Mouse (Mus musculus) forebrain, embryonic 10.5 days (tissue): Measurements from ENCODE around the gene Znrf3. TPM values are rescaled to one million over a fixed set of nuclear protein-coding genes. Genes with fewer than 3 reads are reported as not detected.
A peak's percentile ranks its signal among the peaks of the same experiment; 100 is the strongest.

Experiments used
- DNase-seq: peaks from one replicate; pipeline ENCODE4 v3.0.0-alpha.2; 2017; ENCODE audit warnings: low spot score; ENCODE audit errors: extremely low spot score
- H3K27ac ChIP-seq: fragments of 300-500 bp; sonication (generic); 2 replicates; pipeline ENCODE4 v1.5.1; 2016; ENCODE audit warnings: mild to moderate bottlenecking
- H3K27me3 ChIP-seq: fragments of 300-500 bp; sonication (generic); 2 replicates; pipeline ENCODE4 v1.6.1; 2016; ENCODE audit warnings: mild to moderate bottlenecking; ENCODE audit not compliant: poor library complexity, severe bottlenecking
- H3K36me3 ChIP-seq: fragments of 300-500 bp; sonication (generic); replicated peaks from 2 replicates; pipeline ENCODE4 v1.6.1; 2016; ENCODE audit warnings: mild to moderate bottlenecking, moderate library complexity
- H3K4me1 ChIP-seq: fragments of 300-500 bp; sonication (generic); 2 replicates; pipeline ENCODE4 v1.6.1; 2016
- H3K4me3 ChIP-seq: fragments of 300-500 bp; sonication (generic); 2 replicates; pipeline ENCODE4 v1.5.1; 2016; ENCODE audit warnings: mild to moderate bottlenecking, moderate library complexity
- H3K9me3 ChIP-seq: fragments of 300-500 bp; sonication (generic); 2 replicates; pipeline ENCODE4 v1.6.1; 2016; ENCODE audit warnings: mild to moderate bottlenecking, moderate library complexity
- WGBS: fragments of 180-500 bp; shearing (Covaris S2); methylation state at CpG from one replicate; pipeline ENCODE4 v1.1.7; 2016; 5-methylcytosine and 5-hydroxymethylcytosine counted together
- polyA plus RNA-seq: library from polyadenylated mRNA; unstranded; fragments of >200 nt; fragmentation: Nextera tagmentation; extraction: Ambion mirVana; gene quantifications from 2 replicates; pipeline ENCODE4 v1.2.1, GENCODE M21; 2016

The Znrf3 gene
- polyA plus RNA-seq, 1 experiment from 2014 or later = 11.9 TPM

- peaks cover 67% of the 10 kb centered on the region for H3K4me1 ChIP-seq
- 75% methylated on average over 2 of the region's 2 CpGs for WGBS
- no peak for DNase-seq
These were observed 31.9 kb downstream of the Znrf3 start for GRCm38 (mm10) chr11:5412644-5413190.

DNA sequence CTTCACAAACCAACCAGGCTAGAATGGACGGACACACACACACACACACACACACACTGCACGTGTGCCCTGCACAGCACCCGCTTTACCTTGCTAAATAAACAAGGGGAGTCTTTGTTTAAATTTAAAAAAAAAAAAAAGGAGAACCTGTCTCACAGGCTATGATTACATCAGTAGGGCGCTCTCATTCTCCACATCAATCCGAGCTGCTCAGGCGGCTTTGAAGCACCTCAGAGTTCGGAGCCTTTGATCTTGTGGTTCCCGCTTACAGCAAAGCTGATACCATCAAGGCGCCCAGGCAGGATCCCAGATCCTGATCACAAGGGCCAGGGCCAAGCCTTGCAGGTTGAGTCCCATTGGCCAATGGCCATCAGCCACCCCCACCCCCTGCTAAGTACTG lies 33.1 kb downstream of the Znrf3 start:
- Histone ChIP-seq H3K4me1 (peaks cover 57% of the 10 kb centered on the region), H3K4me3 (no peak overlapping the region), H3K9me3 (0 out of 2 replicates have a peak, but pooled peaks cover 3% of the 10 kb centered on the region), H3K27ac (peak overlapping the region; percentile 49; the same call in 1 of the 2 replicates), H3K27me3 (no peaks in the 10 kb centered on the region), H3K36me3 (peaks cover 7% of the 10 kb centered on the region)
- no peak for DNase-seq
- WGBS = 20% methylated on average over 9 of the region's 9 CpGs

More at GRCm38 (mm10) chr11:5412644-5413190, 31.9 kb downstream of the Znrf3 start:
- Histone ChIP-seq H3K27me3 (no peaks in the 10 kb centered on the region), H3K4me3 (no peak overlapping the region), H3K36me3 (peaks cover 7% of the 10 kb centered on the region), H3K27ac (no peak overlapping the region), H3K9me3 (0 out of 2 replicates have a peak, but pooled peaks cover 3% of the 10 kb centered on the region)

DNA sequence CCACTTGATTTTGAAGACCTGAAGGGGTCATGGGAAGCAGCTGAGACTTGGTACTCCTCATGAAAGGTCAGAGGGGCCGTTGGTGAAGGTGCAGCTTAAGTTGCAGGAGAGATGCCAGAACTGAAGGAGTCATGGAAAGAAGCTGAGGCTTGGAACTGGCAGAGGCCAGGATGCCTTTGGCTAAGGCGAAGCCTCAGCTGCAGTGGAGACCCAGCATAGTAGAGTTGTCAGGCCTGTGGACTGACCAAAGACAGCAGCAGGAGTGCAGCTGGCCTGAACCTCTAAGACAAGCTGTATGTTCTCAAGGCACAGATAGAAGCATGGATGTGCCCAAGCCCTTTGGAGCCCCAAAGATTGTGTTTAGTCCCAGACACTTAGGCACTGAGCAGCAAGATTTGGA lies 40.5 kb downstream of the Znrf3 start:
- 0 out of 2 replicates have a peak overlapping the region, but pooled peaks have one; percentile 11 for H3K27ac ChIP-seq
- WGBS = 79% methylated on average over 2 of the region's 2 CpGs
- no peak for DNase-seq
- H3K36me3 ChIP-seq = 0 out of 2 replicates have a peak, but pooled peaks cover 3% of the 10 kb centered on the region
- H3K9me3 ChIP-seq = no peaks in the 10 kb centered on the region
- no peak overlapping the region for H3K4me3 ChIP-seq
- peaks cover 23% of the 10 kb centered on the region for H3K4me1 ChIP-seq
- H3K27me3 ChIP-seq = no peaks in the 10 kb centered on the region

DNA sequence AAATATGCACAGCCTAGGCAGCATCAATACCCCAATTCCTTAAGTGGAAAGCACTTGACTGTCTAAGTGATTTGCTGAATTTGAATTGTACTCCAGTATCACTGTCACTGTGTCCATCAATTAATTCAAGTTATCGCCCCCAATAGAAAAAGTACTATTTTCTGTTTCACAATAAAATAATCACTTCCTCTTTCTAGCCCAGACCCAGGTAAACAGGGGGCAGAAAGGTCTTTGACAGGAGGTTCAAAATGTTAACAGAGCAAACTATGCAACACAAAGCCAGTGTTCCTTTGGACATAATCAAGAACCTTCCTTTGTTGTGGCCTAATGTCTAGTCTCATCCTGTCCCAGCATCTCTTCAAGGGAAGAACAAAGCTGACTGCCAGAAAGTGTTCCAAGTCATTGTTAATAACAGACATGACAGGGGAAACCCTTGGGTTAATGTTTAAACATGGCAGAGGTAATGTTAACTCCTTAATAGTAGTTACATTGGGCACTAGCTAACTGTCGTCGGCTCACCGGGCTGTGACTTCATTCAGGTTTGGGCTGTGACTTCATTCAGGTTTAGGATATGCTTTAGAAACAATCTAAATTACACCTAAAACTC lies 42.4 kb downstream of the Znrf3 start:
- no peaks in the 10 kb centered on the region for H3K9me3 ChIP-seq
- DNase-seq = no peak
- 0 out of 2 replicates have a peak, but pooled peaks cover 3% of the 10 kb centered on the region for H3K36me3 ChIP-seq
- 93% methylated on average over 4 of the region's 4 CpGs for WGBS
- peaks cover 29% of the 10 kb centered on the region for H3K4me1 ChIP-seq
- no peak overlapping the region for H3K27ac ChIP-seq
- H3K4me3 ChIP-seq = no peak overlapping the region
- H3K27me3 ChIP-seq = no peaks in the 10 kb centered on the region

DNA sequence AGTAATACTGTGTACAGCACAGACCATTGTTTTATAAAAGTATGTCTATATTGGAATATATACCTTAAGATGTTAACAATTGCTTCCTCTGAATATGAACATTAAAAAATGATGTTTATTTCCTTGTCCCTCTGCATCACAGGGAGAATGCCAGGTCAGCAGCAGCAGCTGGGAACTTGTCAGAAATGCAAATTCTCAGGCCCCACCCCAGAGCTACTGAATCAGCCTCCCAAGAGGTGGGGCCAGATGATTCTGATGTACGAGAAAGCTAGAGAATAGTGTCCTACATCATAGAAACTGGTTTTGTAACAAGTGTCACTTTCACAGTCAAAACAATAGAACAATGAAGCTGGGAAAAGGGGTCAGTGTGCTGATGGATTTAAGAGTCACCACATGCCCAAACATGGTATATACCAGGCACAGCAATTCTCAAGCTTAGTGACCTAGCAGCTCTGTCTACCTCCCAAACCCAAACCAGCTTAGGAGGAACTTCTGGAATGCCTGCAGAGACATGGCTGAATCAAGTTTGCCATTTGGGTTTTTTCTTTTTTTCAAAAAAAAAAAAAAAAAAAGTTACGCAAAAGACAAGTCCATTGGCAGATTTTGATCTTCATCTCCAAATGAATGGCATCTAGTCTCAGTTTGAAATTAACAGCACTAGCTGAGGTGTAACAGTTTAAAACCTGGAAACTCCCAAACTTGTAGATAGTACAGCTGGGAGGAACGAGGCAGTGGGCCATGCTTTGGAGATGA lies 46.2 kb downstream of the Znrf3 start:
- H3K27me3 ChIP-seq = no peaks in the 10 kb centered on the region
- peaks cover 28% of the 10 kb centered on the region for H3K4me1 ChIP-seq
- DNase-seq = no peak
- no peaks in the 10 kb centered on the region for H3K9me3 ChIP-seq
- H3K27ac ChIP-seq = no peak overlapping the region
- 0 out of 2 replicates have a peak, but pooled peaks cover 3% of the 10 kb centered on the region for H3K36me3 ChIP-seq
- WGBS = 75% methylated on average over 3 of the region's 3 CpGs
- no peak overlapping the region for H3K4me3 ChIP-seq

DNA sequence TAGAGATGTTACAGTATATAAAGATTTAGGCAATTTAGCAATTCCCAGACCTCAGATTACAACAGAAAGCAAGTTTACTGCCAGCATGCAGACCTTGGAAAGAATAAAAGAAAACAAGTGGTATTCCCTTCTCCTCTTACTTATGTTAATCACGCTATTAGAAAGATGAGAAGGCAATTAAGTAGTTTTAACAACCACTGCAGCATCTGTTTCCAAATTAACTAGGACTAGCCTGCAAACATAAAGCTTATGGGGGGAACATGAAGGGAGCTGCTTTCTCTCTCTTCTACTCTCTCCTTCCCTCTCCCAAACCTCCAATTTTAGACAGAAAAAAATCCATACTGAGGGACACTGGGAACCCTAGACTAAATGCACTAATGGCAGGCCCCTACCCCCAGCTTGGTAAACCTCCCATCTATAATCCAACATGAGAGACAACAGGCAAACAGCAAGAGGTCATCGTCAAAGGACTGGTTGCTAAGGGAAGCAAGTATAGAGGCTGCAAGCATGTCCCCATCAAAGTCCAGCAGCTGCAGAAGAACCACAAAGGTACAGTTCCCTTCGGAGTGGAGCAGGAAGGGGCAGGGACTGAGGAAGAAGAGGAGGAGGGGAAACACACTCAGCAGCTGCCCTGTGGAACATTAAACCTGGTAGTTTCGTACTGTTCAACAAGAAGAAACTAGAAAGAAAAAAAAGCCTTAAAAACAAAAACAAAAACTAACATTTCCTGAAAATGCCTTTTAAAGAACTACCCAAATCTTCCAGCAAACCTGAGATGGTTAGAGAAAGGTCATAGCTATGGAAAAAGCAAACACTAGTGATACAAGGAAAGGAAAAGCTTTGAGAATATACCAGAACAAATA lies 53.4 kb downstream of the Znrf3 start:
- H3K27me3 ChIP-seq = no peaks in the 10 kb centered on the region

GRCm38 (mm10) chr11:5382652-5383051 lies 62.0 kb downstream of the Znrf3 start:
- Histone ChIP-seq H3K27me3 (no peaks in the 10 kb centered on the region), H3K4me3 (no peak overlapping the region), H3K4me1 (peaks cover 26% of the 10 kb centered on the region), H3K36me3 (0 out of 2 replicates have a peak, but pooled peaks cover 2% of the 10 kb centered on the region), H3K9me3 (no peaks in the 10 kb centered on the region; the same call in 1 of the 2 replicates), H3K27ac (no peak overlapping the region)
- no peak for DNase-seq
- 67% methylated on average over 2 of the region's 2 CpGs for WGBS

More for the DNA sequence above, 53.4 kb downstream of the Znrf3 start:
- peak overlapping the region; percentile 72 for H3K27ac ChIP-seq
- 20% methylated on average over 4 of the region's 4 CpGs for WGBS
- peak overlapping the region; percentile 8; the same call in 1 of the 2 replicates for H3K4me3 ChIP-seq
- H3K9me3 ChIP-seq = no peaks in the 10 kb centered on the region; the same call in 1 of the 2 replicates
- peak; percentile 62 for DNase-seq
- no peaks in the 10 kb centered on the region for H3K36me3 ChIP-seq
- H3K4me1 ChIP-seq = peaks cover 60% of the 10 kb centered on the region

- 88% methylated on average over 5 of the region's 5 CpGs for WGBS
- Histone ChIP-seq H3K4me1 (peaks cover 26% of the 10 kb centered on the region), H3K9me3 (no peaks in the 10 kb centered on the region; the same call in 1 of the 2 replicates), H3K27ac (no peak overlapping the region), H3K27me3 (no peaks in the 10 kb centered on the region), H3K36me3 (0 out of 2 replicates have a peak, but pooled peaks cover 2% of the 10 kb centered on the region), H3K4me3 (no peak overlapping the region)
- DNase-seq = no peak
These were observed 63.4 kb downstream of the Znrf3 start for GRCm38 (mm10) chr11:5381226-5381625.

- WGBS = 87% methylated on average over 3 of the region's 3 CpGs
- Histone ChIP-seq H3K9me3 (no peaks in the 10 kb centered on the region), H3K27me3 (no peaks in the 10 kb centered on the region), H3K4me1 (peaks cover 26% of the 10 kb centered on the region), H3K4me3 (no peak overlapping the region), H3K27ac (no peak overlapping the region), H3K36me3 (0 out of 2 replicates have a peak, but pooled peaks cover 2% of the 10 kb centered on the region)
- DNase-seq = no peak
These were observed 64.4 kb downstream of the Znrf3 start for GRCm38 (mm10) chr11:5380275-5380674.

- Histone ChIP-seq H3K27me3 (no peaks in the 10 kb centered on the region), H3K4me3 (no peak overlapping the region), H3K9me3 (no peaks in the 10 kb centered on the region), H3K4me1 (0 out of 2 replicates have a peak, but pooled peaks cover 3% of the 10 kb centered on the region), H3K36me3 (peaks cover 5% of the 10 kb centered on the region; the same call in 1 of the 2 replicates), H3K27ac (no peak overlapping the region)
- 81% methylated on average over 10 of the region's 10 CpGs for WGBS
- no peak for DNase-seq
These were observed 75.5 kb downstream of the Znrf3 start for GRCm38 (mm10) chr11:5369176-5369575.

DNA sequence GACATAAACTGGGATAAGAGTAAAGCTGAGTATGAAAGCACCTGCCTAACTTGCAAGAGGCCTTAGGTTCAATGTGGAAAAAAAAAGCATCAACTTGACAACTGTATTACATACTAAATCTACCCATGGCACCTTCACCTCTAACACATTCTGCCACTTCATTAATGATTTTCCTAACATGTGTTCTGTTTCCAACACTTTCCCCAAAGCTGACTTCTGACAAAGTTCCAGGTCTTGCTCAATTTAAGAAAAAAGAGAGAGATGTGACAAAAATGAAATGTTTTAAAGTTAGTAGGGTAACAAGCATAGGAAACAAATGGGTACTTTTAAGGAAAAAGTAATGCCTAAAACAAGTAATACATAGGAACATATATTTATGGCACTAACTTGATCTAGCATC lies 76.2 kb downstream of the Znrf3 start:
- H3K27me3 ChIP-seq = no peaks in the 10 kb centered on the region
- H3K9me3 ChIP-seq = no peaks in the 10 kb centered on the region
- H3K27ac ChIP-seq = no peak overlapping the region
- DNase-seq = no peak
- no peak overlapping the region for H3K4me3 ChIP-seq
- H3K4me1 ChIP-seq = 0 out of 2 replicates have a peak, but pooled peaks cover 3% of the 10 kb centered on the region
- peaks cover 5% of the 10 kb centered on the region; the same call in 1 of the 2 replicates for H3K36me3 ChIP-seq

DNA sequence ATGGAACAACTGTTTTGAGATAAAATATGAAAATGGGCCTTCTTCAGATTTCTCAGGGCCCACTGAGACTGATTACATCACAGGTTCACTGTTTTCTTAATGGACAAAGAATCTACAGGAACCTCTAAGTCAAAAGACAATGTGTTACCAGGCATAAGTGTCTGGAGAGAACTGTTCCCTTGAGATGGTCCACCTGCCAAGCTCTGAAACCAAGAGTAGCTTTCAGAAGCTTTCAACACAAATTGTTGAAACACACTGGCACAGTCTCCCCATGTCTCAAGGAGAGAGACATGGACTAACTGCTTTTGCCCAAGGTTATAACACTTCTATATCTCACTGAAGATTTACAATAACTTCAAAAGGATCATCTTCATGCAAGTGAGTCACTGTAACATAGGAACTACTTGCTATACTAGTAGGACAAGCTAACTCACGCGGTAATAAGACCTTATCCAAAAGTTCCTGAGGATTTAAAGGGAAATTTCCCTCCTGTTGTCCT lies 89.3 kb downstream of the Znrf3 start:
- no peaks in the 10 kb centered on the region for H3K27me3 ChIP-seq
- 95% methylated on average over 2 of the region's 2 CpGs for WGBS
- no peak for DNase-seq
- H3K9me3 ChIP-seq = no peaks in the 10 kb centered on the region; the same call in 1 of the 2 replicates
- no peak overlapping the region for H3K4me3 ChIP-seq
- peaks cover 16% of the 10 kb centered on the region for H3K36me3 ChIP-seq
- H3K27ac ChIP-seq = no peak overlapping the region
- H3K4me1 ChIP-seq = 0 out of 2 replicates have a peak, but pooled peaks cover 3% of the 10 kb centered on the region
